Mouse (Mus musculus) adrenal gland, adult 2 months (tissue): Measurements from ENCODE around the gene Rho. TPM values are rescaled to one million over a fixed set of nuclear protein-coding genes. Genes with fewer than 3 reads are reported as not detected.
A peak's percentile ranks its signal among the peaks of the same experiment; 100 is the strongest.

Experiments used
- DNase-seq: peaks from one replicate; pipeline ENCODE4 v3.0.0; 2021
- polyA plus RNA-seq: library from polyadenylated mRNA; depleted of rRNA; stranded (reverse); fragments of >200 nt; gene quantifications from 2 replicates; pipeline ENCODE4 v1.2.3, GENCODE M21; 2012; rRNA removed
- total RNA-seq, 2 experiments: library from RNA; stranded (reverse); gene quantifications; 2 replicates each; pipeline ENCODE4 v1.2.3; 2021

The Rho gene
- total and polyA plus RNA-seq, 3 experiments = 0.52 to 3.4 (median 0.95) TPM

DNA sequence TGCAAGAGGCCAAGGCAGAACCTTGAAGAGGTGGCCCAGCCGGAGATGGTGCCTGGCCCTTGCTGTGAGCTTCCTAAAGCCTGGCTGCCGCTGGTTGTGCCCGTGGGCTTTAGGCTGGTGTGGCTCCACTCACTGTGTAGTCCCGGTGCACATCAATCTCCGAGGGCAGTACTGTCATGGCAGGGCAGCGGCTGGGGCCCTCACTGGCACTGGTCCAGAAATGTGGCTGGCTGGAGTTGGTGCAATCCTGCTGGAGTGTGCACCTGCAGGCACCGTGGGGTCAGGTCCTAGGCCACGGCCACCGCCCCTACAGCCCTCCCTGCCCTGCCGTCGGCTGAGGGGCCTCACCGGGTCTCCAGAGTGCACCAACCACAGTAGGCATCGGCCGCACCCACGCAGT lies 46.3 kb downstream of the Rho start:
- DNase-seq = no peak

DNA sequence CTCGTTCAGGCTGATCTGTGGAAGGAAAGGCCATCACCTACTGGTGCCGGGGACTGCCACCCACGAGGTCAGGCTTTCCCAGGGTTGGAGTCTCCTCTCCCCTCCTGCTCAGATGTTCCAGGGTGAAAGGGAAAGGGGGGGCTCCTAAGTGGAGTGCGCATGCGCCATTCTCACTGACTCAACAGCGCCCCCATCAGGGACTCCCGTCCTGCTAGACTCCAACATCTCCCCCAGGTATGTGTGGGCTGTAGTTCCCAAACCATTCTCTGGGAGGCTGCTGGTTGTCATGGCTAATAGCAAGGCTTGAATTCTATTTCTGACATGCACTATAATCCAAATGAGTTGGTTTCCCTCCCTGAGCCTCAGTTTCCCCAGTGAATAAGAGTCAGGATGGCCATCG lies 47.0 kb downstream of the Rho start:
- no peak for DNase-seq

DNA sequence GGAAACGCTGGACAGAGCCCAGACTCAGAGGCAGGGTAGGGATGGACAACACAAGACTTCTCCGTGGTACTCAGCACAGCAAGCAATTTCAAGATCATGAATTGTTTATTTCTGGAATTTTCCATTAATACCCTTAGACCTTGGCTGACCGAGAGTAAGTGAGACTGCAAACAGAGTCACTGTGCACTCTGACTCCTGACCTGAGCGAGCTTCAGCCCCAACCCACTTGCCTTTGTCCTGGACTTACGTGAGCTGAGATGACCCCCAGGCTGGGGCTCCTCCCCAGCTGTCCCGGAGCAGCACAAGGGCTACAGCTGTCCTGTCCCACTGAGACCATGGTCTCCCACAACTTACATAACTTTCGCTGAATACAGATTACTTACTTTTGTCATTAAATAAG lies 51.3 kb downstream of the Rho start:
- peak; percentile 57 for DNase-seq

DNA sequence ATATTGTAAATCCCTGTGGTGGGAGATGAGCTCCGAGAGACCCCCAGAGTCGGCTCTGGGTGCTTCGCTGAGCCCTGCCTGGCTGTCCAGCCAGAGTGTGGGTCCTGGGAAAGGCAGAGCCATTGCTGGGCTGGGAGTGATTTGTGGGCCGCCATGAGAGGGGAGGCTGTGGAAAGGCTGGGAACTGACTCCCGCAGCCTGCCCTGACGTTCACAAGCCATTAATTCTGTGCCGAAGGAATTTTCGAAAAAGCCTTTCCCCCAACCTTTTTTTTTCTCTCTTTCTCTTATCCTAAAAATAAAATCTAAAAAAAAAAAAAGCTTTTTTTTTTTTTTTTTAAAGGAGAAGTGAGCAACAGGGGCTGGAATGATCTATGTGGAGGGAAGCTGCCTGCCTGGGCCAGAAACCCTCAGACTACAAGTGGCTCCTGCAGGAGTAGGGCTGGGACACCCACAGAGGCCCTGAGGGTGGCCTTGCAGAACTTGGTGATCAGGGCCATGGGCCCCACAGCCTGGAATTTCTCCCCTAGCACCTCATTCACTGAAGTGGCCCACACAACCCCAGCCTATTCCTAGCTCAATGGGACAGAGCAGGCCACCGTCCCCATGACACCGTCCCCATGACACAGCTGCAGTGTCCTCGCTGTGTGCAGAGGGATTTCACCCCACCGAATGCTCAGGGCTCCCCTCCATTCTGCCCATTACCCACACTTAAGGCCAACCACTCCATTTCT lies 51.9 kb downstream of the Rho start:
- peak; percentile 64 for DNase-seq

DNA sequence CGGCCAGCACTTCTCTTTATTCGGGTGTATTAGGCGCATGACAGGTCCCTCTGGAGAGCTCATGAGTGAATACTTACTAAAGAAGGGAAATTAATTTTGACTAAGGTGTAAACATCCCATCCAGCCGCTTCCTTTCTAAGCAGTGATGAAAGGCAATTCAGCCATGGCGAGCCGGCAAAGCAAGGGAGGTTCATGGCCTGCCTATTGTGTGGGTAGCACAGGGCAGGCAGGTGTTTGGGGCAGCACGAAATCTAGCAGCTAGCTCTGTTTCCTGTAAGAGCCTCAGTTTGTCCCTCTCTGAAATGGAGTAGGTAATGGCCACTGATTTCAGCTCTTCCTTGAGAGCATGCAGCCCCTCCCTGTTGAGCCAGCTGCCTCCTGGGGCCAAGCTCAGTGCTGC lies 53.0 kb downstream of the Rho start:
- no peak for DNase-seq

DNA sequence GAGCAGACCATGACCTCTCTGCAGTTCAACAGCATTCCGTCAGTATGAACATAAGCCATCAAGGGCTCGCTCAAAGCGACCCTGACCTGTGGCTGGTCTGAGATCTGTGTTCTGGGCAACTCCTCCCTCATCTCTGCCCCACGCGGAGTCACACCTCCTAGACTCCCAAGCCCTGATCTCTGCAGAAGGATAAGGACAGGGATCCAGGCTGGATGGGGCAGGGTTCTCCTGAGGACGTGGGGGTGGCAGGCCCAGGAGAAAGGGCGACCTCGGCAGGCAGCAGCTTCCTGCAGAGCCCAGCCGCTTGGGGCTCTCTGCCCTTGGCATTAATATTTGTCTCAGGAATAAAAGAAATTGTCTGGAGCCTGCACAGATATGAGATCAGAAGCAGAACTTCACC lies 54.1 kb downstream of the Rho start:
- DNase-seq = peak; percentile 85

DNA sequence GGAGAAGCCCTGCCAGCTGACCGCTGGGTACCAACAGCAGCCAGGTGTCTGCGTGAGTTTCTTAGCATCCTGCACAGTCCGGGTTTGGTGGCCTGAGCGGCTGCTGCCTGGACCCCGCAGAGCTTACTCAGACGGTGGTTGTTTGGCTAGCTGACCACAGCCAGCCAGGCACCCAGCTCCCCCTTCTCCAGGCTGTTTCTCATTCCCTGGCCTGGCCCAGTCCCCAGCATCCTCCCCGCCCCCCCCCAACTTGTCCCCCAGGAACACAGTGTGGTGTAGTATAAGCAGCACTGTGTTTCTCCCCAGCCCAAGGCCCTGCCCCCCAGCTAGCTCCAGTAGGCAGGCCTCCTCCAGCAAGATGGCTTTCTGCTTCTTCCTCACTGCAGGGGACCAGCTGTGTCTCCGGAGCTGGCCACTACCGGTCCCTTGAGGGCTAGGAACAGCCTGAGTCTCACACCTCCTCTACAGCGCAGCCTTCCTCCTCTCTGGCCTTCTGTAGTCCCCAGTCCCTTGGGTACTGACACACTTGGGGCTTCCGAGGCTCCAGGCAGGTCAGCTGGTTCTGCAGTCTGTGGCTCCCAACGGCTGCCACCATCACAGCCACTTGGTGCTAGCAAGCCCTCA lies 55.0 kb downstream of the Rho start:
- no peak for DNase-seq

DNA sequence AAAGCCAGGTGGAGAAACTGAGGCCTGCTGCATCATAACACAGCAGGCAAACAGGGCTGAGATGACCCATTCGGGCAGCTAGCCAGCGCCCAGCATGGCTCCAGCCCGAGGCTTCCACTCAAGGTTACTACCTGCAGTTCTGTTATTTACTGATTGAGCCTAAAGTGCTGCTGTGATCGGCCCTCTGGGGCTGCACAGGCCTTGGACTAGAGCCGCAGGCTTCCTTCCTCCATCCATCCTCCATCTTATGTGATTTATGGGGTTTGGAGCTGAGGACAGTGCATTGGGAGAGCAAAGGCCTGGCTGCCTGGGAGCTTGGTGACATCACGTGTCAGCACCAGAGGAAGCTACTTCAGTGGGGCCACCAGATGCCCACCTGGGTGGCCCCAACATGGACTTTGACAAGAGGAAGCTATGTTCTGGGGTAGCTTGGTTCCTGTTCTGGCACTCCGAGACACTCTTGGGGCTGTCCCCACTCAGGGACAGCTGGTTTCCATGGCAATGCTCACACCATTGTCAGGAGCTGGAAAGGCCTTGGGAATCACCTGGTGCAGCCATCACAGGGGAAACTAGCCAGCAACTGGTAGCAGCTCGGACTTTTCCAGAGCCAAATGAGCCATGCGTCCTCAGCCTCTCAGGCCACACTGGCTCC lies 55.7 kb downstream of the Rho start:
- DNase-seq = peak; percentile 86

DNA sequence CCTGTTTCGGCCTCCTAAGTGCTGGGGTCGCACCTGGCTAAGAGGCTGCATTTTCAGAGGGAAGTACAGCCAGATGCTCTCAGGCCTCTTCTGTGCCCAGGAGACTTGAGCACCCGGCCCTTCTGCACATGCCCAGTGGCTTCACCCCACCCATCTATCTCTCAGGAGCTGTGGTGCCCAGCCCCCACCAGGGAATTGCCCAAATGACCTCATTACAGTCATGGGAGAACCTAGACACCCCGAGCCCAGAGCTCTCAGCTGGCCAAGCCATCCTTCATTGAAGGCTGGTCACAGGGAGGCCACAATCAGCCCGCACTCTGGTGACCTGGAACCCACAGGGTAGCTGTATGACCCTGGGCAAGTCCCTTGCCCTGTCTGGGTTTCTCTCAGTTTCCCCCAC lies 57.5 kb downstream of the Rho start:
- peak; percentile 68 for DNase-seq

DNA sequence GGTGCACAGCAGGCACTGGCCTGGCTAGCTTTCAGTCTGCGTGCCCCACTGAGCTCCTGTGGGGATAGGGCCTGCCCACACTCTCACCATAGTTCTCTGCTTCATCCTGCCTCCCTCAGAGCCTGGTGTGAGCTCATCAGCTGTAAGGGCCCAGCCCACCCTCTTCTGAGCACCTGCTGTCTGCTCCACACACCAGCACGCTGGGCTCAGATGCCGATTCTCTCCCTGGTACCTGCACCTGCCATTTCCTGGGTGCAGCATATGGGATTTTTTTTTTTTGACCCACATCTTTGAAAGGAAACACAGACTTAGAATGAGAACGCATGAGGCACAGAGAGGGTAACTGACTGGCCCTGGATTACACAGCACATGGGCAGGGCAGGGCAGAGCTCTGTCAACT lies 58.1 kb downstream of the Rho start:
- no peak for DNase-seq

Other genes with a start within 250 kb of the Rho start
- under 1 TPM in 1 of 2 experiments, not detected in 1; 0.35 TPM for gene Tmem40, start 169.3 kb upstream of the Rho start, total RNA-seq
- gene Tmem40, start 169.3 kb upstream of the Rho start, polyA plus RNA-seq = not detected in 2 replicates
- 10 to 100 TPM in 1 of 2 experiments, 1 to 10 TPM in 1; 8.9 to 16.1 TPM for gene Cand2, start 157.2 kb upstream of the Rho start, total RNA-seq
- 16.6 and 18.3 TPM in 2 replicates for gene Cand2, start 157.2 kb upstream of the Rho start, polyA plus RNA-seq
- gene Rpl32, start 123.0 kb upstream of the Rho start, total RNA-seq = 1,000 to 10,000 TPM; 1,129 to 1,275 TPM
- 61.9 and 71.3 TPM in 2 replicates for gene Rpl32, start 123.0 kb upstream of the Rho start, polyA plus RNA-seq
- under 1 TPM; 0.66 to 0.75 TPM for gene Efcab12, start 93.3 kb upstream of the Rho start, total RNA-seq
- gene Efcab12, start 93.3 kb upstream of the Rho start, polyA plus RNA-seq = 0.06 and 0.13 TPM in 2 replicates
- 1 to 10 TPM; 1.9 to 2.7 TPM for gene Mbd4, start 78.4 kb upstream of the Rho start, total RNA-seq
- 0.49 and 0.65 TPM in 2 replicates for gene Mbd4, start 78.4 kb upstream of the Rho start, polyA plus RNA-seq
- 10 to 100 TPM; 16.1 to 17.6 TPM for gene Ift122, start 78.3 kb upstream of the Rho start, total RNA-seq
- gene Ift122, start 78.3 kb upstream of the Rho start, polyA plus RNA-seq = 14.0 and 16.5 TPM in 2 replicates
- not detected for gene H1foo, start 13.2 kb downstream of the Rho start, total RNA-seq
- gene H1foo, start 13.2 kb downstream of the Rho start, polyA plus RNA-seq = not detected in 2 replicates
- gene Plxnd1, start 63.3 kb downstream of the Rho start, total RNA-seq = 100 to 1,000 TPM; 168 to 181 TPM
- gene Plxnd1, start 63.3 kb downstream of the Rho start, polyA plus RNA-seq = 279 and 288 TPM in 2 replicates